Comparison of ENCODE assay signal across 8 mouse cellular contexts in the genomic region with DNA sequence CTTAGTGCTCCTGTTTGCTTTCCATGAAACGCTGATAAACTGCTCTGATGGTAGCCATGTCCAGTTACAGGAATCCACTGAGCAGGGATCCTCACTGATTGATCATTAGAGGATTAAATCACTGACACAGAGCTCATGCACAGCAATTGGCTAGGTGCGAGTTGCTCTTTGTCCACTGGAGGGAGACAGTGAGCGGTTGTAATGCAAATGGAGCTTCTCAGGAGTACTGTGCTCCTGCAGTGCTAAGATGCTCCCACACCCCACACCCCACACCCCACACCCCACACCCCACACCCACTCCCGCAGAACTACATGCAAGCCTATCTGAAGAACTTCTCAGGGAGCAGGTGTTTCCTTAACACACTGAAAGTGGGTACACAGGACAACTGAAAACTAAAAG. TPM values are rescaled to one million over a fixed set of nuclear protein-coding genes. Genes with fewer than 3 reads are reported as not detected.
A peak's percentile ranks its signal among the peaks of the same experiment; 100 is the strongest.
DNase-seq lines count a peak whose midpoint lies in the region; ATAC-seq lines count a peak whose summit lies in the region.
"Not testable (repeated sequence)": the region's sequence is repeated elsewhere in the genome, so short reads cannot be mapped to it uniquely, and the experiment has no call there.

No protein-coding gene starts in this region.

- not testable (repeated sequence) for H3K27me3 ChIP-seq in intestine, embryonic 14.5 days (replicated peaks; ENCODE audit: control insufficient read depth, insufficient read depth, low read length)

- not testable (repeated sequence) for H3K36me3 ChIP-seq in intestine, embryonic 14.5 days (ENCODE audit: control insufficient read depth, insufficient read depth, low read length)

- H3K9ac ChIP-seq in intestine, embryonic 14.5 days (ENCODE audit: low read length) = not testable (repeated sequence)

- peak; percentile 67 for DNase-seq in NIH3T3 (ENCODE audit: low read depth)
- DNase-seq in cerebellum, postnatal 25 days = peak; percentile 44 to 66
- DNase-seq in gastrocnemius, adult 18-20 months (ENCODE audit: low spot score) = peak; percentile 49
- peak; percentile 68 for DNase-seq in intestine, embryonic 14.5 days (ENCODE audit: low spot score)
- peak; percentile 53 to 81 for DNase-seq in layer of hippocampus, postnatal 25 days (ENCODE audit: extremely low spot score in 1 of 2, low spot score in 1 of 2)
- peak; percentile 80 for DNase-seq in lung, postnatal 36 days
- DNase-seq in retina, embryonic 14.5 days (ENCODE audit: low spot score) = peak; percentile 79
- peak; percentile 73 for DNase-seq in thymus, postnatal 25 days

- 0 out of 2 replicates have a peak, but pooled peaks have one; percentile 47 for ATAC-seq in intestine, embryonic 14.5 days (replicated peaks; ENCODE audit: low FRiP score, low TSS enrichment, low read depth)

- not testable (repeated sequence) for H3K4me2 ChIP-seq in intestine, embryonic 14.5 days (ENCODE audit: low read length)

- not testable (repeated sequence) for H3K27ac ChIP-seq in intestine, embryonic 14.5 days (ENCODE audit: low read depth)

- not testable (repeated sequence) for H3K9me3 ChIP-seq in intestine, embryonic 14.5 days (ENCODE audit: control insufficient read depth, low read length)

- not testable (repeated sequence) for H3K4me1 ChIP-seq in intestine, embryonic 14.5 days (replicated peaks; ENCODE audit: control insufficient read depth, insufficient read depth, low read length)

- 4% methylated on average over 4 of the region's 4 CpGs for WGBS in intestine, embryonic 14.5 days

- H3K4me3 ChIP-seq in intestine, embryonic 14.5 days (ENCODE audit: low read depth, low read length) = not testable (repeated sequence)

RNA-seq across cellular contexts. Expression of gene Ptger2, which starts 10.7 kb away (rescaled TPM):
- under 1 TPM in 1 of 2 experiments, not detected in 1; 0.09 TPM for total RNA-seq in gastrocnemius, adult 18-20 months (2021)
- 1.1 and 1.2 TPM in 2 replicates for polyA plus RNA-seq in intestine, embryonic 14.5 days (2014; fragmentation: Nextera tagmentation; extraction: Ambion mirVana)
- under 1 TPM; 0.22 to 0.23 TPM for total RNA-seq in layer of hippocampus, postnatal 25 days (2021)
